Mouse (Mus musculus) G1E (cell line): ENCODE data around the gene Lrba. TPM values are rescaled to one million over a fixed set of nuclear protein-coding genes. Genes with fewer than 3 reads are reported as not detected.

Experiments used
- ATAC-seq: 2 replicates; pipeline ENCODE4 v1.8.0; 2016; ENCODE audit warnings: mild to moderate bottlenecking; ENCODE audit not compliant: insufficient number of reproducible peaks, poor library complexity, low FRiP score, severe bottlenecking; ENCODE audit errors: extremely low read depth
- DNase-seq: peaks from one replicate; pipeline ENCODE4 v3.0.0; 2012; ENCODE audit warnings: low spot score
- H3K27me3 ChIP-seq: 2 replicates; pipeline ENCODE4 v1.6.1; 2012; ENCODE audit warnings: mild to moderate bottlenecking, low read length, inconsistent platforms; ENCODE audit not compliant: insufficient read depth
- H3K36me3 ChIP-seq: replicated peaks from 2 replicates; pipeline ENCODE3; 2012; ENCODE audit warnings: mild to moderate bottlenecking, inconsistent platforms
- H3K4me1 ChIP-seq: 2 replicates; pipeline ENCODE4 v1.6.1; 2012; ENCODE audit warnings: low read depth, low read length, inconsistent platforms, mixed read lengths; ENCODE audit not compliant: insufficient read depth
- H3K4me3 ChIP-seq: 2 replicates; pipeline ENCODE4 v1.5.1; 2012; ENCODE audit warnings: low read depth, mild to moderate bottlenecking, inconsistent platforms, low read length, moderate library complexity, mixed read lengths
- H3K9me3 ChIP-seq: replicated peaks from 2 replicates; pipeline ENCODE4 v1.6.1; 2012; ENCODE audit warnings: inconsistent platforms
- CTCF ChIP-seq: IDR thresholded peaks from 2 replicates; pipeline ENCODE4 v1.5.1; 2012; ENCODE audit warnings: low read depth, low read length, inconsistent platforms, mixed read lengths
- GATA1 ChIP-seq: IDR thresholded peaks from 2 replicates; pipeline ENCODE4 v1.6.1; 2012; ENCODE audit warnings: borderline replicate concordance, low read length, inconsistent platforms, mixed read lengths
- GATA2 ChIP-seq: IDR thresholded peaks from 2 replicates; pipeline ENCODE4 v1.6.1; 2012; ENCODE audit warnings: low read depth, low read length, inconsistent platforms, borderline replicate concordance
- POLR2AphosphoS5 ChIP-seq: IDR thresholded peaks from 2 replicates; pipeline ENCODE4 v1.6.1; 2012; ENCODE audit warnings: low read depth, low read length, inconsistent platforms; ENCODE audit not compliant: insufficient replicate concordance
- TAL1 ChIP-seq: conservative IDR thresholded peaks from 2 replicates; pipeline ENCODE4 v1.6.1; 2012; ENCODE audit warnings: low read depth, low read length, inconsistent platforms, mixed read lengths
- polyA plus RNA-seq: library from polyadenylated mRNA; stranded (reverse); fragments of >175 nt; gene quantifications from 2 replicates; pipeline ENCODE4 v1.2.3, GENCODE M21; 2012
- total RNA-seq, 2 experiments: library from RNA; stranded (forward) in 1 of 2; stranded (reverse) in 1 of 2; fragments of 200-1000 nt in 1 of 2; fragments of >200 nt in 1 of 2; fragmentation: Nextera tagmentation in 1 of 2; gene quantifications; 2 replicates each; pipeline ENCODE4 v1.2.3; 2014 to 2017

Gene Lrba
- total and polyA plus RNA-seq, 3 experiments = 6.1 to 34.4 (median 30.4) TPM

DNA sequence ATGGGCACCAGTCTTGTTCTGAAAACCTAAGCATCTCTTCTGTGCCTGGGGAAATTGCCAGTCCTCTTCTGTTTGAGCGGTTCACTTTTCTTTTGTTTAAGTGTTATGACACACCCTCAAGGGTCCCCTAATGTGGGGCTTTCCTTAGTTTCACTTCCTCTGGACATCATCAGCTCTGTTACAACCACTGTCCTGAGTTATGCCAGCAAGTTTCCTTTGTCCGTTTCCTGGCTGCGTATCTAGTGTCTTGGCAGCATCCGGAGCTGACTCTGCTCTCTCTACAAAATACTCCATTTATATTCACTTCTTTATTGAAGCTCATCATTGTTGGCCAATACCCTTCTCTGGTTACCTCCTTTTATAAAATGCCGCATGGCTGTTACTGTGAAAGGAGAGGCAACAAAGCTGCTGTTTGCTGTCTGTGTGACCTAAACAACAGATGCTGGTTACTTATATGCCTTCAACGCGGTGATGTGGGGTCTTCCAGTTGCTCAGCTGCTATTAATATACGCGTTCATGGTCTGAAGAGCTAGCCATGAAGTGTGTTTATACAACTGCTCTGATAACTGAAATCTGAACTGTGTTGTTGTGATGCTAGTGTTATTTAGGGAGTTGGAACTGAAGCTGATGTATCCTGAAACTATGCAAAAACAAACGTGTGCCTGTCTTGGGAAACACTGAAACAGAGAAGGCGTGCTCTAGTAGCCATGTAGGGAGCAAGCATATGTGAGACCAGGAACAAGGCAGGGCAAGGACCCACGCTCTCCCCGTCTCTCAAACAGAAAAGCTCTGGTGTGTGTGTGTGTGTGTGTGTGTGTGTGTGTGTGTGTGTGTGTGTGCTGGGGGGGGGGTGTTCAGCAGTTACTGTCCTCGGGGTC lies 550.3 kb downstream of the Lrba start:
- ATAC-seq = no peak
- TF ChIP-seq GATA1 = no peak
- no peak for TF ChIP-seq CTCF
- TF ChIP-seq POLR2AphosphoS5 = no peak
- no peak for TF ChIP-seq TAL1
- no peak for TF ChIP-seq GATA2
- no peak overlapping the region for H3K4me3 ChIP-seq
- no peaks in the 10 kb centered on the region for H3K27me3 ChIP-seq
- no peaks in the 10 kb centered on the region for H3K9me3 ChIP-seq
- no peak for DNase-seq
- H3K36me3 ChIP-seq = peaks cover 23% of the 10 kb centered on the region
- H3K4me1 ChIP-seq = no peaks in the 10 kb centered on the region

DNA sequence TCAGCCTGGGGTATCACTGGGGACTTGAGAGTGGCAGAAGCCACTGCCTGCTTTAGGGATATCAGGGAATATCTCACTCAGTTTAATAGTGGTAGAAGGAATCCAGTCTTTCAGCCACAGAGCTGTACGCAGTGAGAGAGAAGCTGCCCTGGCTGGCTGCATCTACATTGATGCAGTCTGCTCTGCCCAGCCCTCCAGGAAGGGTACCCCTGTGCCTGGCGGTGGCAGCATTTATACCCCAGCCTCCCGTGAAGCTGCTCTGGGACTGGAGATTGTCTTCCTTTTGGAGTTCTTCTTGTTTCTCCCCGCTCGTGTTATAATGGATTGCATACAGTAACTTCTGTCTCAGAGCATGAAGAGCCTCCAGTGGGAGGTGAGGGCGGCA lies 551.0 kb downstream of the Lrba start:
- Histone ChIP-seq H3K4me3 (no peak overlapping the region), H3K9me3 (no peaks in the 10 kb centered on the region), H3K4me1 (no peaks in the 10 kb centered on the region), H3K36me3 (peaks cover 30% of the 10 kb centered on the region), H3K27me3 (no peaks in the 10 kb centered on the region)
- DNase-seq (no peak), ATAC-seq (no peak)
- TF ChIP-seq CTCF (no peak), GATA2 (no peak), GATA1 (no peak), POLR2AphosphoS5 (no peak), TAL1 (no peak)

DNA sequence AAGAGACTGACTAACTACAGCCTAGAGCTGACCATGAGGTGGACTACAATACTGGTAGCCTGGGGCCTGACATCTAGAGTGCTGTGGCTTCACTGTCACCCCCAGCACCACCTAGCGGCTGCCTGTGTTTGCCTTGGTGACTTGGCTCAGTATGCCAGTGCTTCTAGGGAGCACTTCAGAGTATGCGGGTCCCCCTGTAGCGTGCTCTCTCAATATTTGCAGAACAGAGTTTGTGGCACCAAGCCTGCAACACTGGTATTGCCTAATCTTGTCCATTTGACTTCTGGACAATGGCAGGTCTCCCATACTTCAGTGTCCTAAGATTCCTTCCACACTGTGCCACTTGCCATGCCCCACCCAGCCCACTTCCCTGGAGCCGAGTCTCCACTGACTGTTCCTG lies 555.2 kb downstream of the Lrba start:
- Histone ChIP-seq H3K9me3 (no peaks in the 10 kb centered on the region), H3K36me3 (peaks cover 41% of the 10 kb centered on the region), H3K27me3 (no peaks in the 10 kb centered on the region), H3K4me3 (no peak overlapping the region), H3K4me1 (no peaks in the 10 kb centered on the region)
- no peak for DNase-seq
- no peak for TF ChIP-seq CTCF
- TF ChIP-seq POLR2AphosphoS5 = no peak
- TF ChIP-seq TAL1 = no peak
- no peak for TF ChIP-seq GATA1
- no peak for TF ChIP-seq GATA2
- ATAC-seq = no peak

DNA sequence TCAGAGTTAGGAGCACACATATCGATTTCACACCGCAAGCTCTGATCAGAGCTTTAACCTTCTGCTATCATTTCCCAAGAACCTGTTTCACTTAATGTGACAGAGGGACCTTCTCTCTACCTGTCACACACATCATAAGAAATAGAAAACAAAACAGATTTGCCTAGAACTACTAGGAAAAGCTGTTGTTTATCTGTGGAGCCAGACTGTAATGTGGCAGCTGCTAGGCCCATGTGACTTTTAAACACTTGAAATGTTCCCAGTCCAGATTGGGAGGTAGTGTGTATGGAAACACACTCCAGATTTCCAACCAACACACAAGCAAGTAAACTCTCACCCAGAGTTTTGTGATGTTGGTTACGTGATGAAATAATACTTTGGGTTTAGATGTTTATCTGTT lies 559.6 kb downstream of the Lrba start:
- no peaks in the 10 kb centered on the region for H3K4me1 ChIP-seq
- H3K36me3 ChIP-seq = peaks cover 25% of the 10 kb centered on the region
- peaks cover 16% of the 10 kb centered on the region; the same call in 1 of the 2 replicates for H3K27me3 ChIP-seq
- no peak for TF ChIP-seq TAL1
- no peak overlapping the region for H3K4me3 ChIP-seq
- DNase-seq (no peak), ATAC-seq (no peak)
- H3K9me3 ChIP-seq = no peaks in the 10 kb centered on the region

DNA sequence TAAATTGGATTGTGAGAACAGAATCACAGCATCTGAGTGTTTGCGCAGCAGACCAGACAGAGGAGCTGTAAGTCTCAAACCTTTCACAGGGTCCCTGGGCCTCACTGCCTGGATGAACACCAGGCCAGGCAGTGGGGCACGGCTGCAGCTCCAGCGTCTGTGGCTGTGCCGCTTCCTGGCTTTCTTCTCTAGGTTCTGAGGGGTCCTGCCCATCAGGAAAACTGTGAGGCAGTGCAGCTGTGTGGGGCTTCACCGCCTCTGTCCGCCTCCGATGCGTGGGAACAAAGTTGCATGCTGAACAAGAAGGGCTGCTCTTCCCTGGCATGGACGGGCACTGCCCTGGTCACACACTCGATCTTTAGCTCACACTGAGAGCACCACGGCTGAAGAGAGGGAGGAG lies 560.5 kb downstream of the Lrba start:
- no peak for ATAC-seq
- no peaks in the 10 kb centered on the region for H3K4me1 ChIP-seq
- TF ChIP-seq TAL1 = no peak
- no peak for TF ChIP-seq CTCF
- TF ChIP-seq GATA1 = no peak
- TF ChIP-seq POLR2AphosphoS5 = no peak
- TF ChIP-seq GATA2 = no peak
- H3K27me3 ChIP-seq = peaks cover 16% of the 10 kb centered on the region; the same call in 1 of the 2 replicates
- H3K9me3 ChIP-seq = no peaks in the 10 kb centered on the region
- no peak for DNase-seq
- no peak overlapping the region for H3K4me3 ChIP-seq
- H3K36me3 ChIP-seq = peaks cover 21% of the 10 kb centered on the region

DNA sequence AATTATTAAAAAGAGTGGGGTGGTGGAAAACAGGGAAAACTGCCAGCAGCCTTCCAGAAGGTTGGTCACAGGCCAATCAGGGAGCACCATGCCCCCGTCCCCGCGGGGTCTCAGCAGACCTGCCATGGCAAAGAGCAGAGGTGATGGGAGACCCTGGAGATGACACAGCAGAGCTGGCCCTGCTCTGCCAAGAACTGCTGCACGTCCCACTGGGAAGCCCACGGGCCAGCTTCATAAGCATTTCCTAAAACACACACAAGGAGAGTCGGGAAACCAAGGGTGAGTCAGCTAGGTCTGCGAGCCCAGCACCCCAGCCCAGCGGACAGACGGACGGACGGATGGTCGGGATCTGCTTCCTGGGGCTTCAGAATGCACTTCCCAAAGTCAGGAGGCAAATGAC lies 561.8 kb downstream of the Lrba start:
- no peaks in the 10 kb centered on the region for H3K4me1 ChIP-seq
- peaks cover 24% of the 10 kb centered on the region for H3K27me3 ChIP-seq
- TF ChIP-seq GATA2 = no peak
- TF ChIP-seq CTCF = no peak
- no peak for TF ChIP-seq POLR2AphosphoS5
- TF ChIP-seq TAL1 = no peak
- TF ChIP-seq GATA1 = no peak
- no peak overlapping the region for H3K4me3 ChIP-seq
- DNase-seq (no peak), ATAC-seq (no peak)
- H3K9me3 ChIP-seq = no peaks in the 10 kb centered on the region
- H3K36me3 ChIP-seq = peaks cover 11% of the 10 kb centered on the region

DNA sequence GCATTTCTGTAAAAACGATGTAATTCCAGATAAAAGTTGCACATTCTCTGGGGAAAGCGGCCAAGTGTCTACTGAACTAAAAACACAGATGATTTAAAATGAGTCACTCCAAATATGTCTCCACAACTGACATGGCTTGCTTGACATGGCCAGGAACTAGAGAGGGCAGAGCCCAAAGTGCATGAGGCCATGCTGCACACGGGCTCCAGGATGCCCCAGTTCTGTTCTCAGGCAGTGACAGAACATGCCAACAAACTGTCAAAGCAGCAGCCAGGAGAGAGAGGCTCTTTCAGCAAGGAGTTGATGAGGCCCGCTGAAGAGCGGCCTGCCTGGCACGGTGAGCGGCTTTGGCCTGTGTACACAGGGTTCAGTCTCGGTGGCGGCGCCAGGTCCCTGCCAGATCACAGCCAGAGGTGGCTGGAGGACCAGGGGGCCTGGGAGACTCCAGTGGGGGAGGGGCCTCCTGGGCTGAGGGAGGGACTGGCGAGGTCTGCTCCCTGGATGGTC lies 562.4 kb downstream of the Lrba start:
- no peaks in the 10 kb centered on the region for H3K9me3 ChIP-seq
- H3K4me3 ChIP-seq = no peak overlapping the region
- H3K4me1 ChIP-seq = no peaks in the 10 kb centered on the region
- ATAC-seq (no peak), DNase-seq (no peak)
- peaks cover 8% of the 10 kb centered on the region for H3K36me3 ChIP-seq
- H3K27me3 ChIP-seq = peaks cover 28% of the 10 kb centered on the region
- TF ChIP-seq CTCF (no peak), POLR2AphosphoS5 (no peak), GATA1 (no peak), TAL1 (no peak), GATA2 (no peak)
